Mouse (Mus musculus): ENCODE measurements around the gene Pdpn.

- no peak for TF ChIP-seq POLR2A (IDR thresholded peaks at IDR 0.05; ENCODE audit: insufficient read length, low read depth)
- no peak for TF ChIP-seq TCF12 (IDR thresholded peaks at IDR 0.05; ENCODE audit: insufficient read depth, poor library complexity, severe bottlenecking)
- TF ChIP-seq MYOG (IDR thresholded peaks at IDR 0.05; ENCODE audit: control insufficient read depth in 1 of 3, insufficient read depth in 1 of 3, insufficient read length in 2 of 3, low read depth in 2 of 3), result no peak
- TF ChIP-seq MAX (IDR thresholded peaks at IDR 0.05; ENCODE audit: low read depth), result no peak
- TF ChIP-seq E2F4 (IDR thresholded peaks at IDR 0.05; ENCODE audit: insufficient read depth), result no peak
- no peak for TF ChIP-seq CEBPB (IDR thresholded peaks at IDR 0.05; ENCODE audit: insufficient read depth, poor library complexity, severe bottlenecking)
- no peak for TF ChIP-seq SRF (IDR thresholded peaks at IDR 0.05; ENCODE audit: control insufficient read depth, insufficient read length, low read depth)
Measured at GRCm38 (mm10) chr4:143270903-143271302, 28.5 kb downstream of the Pdpn start.
